Mouse (Mus musculus): Measurements from ENCODE around the gene Igsf23.
"Not testable (repeated sequence)": the region's sequence is repeated elsewhere in the genome, so short reads cannot be mapped to it uniquely, and the experiment has no call there.

The Igsf23 gene

GRCm38 (mm10) chr7:19950589-19950988, at the start of gene Igsf23:
Gene Igsf23, minus strand, starts transcription at chr7:19950756.
- no peak for DNase-seq

- DNase-seq: not testable (repeated sequence)
Observed at GRCm38 (mm10) chr7:19996721-19997120, 46.2 kb upstream of the Igsf23 start.

GRCm38 (mm10) chr7:19991165-19991564, 40.6 kb upstream of the Igsf23 start, which contains the start of gene Nlrp9b:
Gene Nlrp9b, plus strand, starts transcription at chr7:19991465.
- not testable (repeated sequence) for DNase-seq

- DNase-seq: no peak
Observed at GRCm38 (mm10) chr7:19971516-19971915, 21.0 kb upstream of the Igsf23 start.

GRCm38 (mm10) chr7:19970196-19970595, 19.6 kb upstream of the Igsf23 start:
- no peak for DNase-seq

GRCm38 (mm10) chr7:19969541-19970090, 19.1 kb upstream of the Igsf23 start:
- DNase-seq: no peak

- DNase-seq: no peak
Observed at GRCm38 (mm10) chr7:19969106-19969505, 18.6 kb upstream of the Igsf23 start.

GRCm38 (mm10) chr7:19964985-19965579, 14.5 kb upstream of the Igsf23 start, which contains the start of gene Ceacam20:
Gene Ceacam20, plus strand, starts transcription at chr7:19965412.
- DNase-seq: no peak

GRCm38 (mm10) chr7:19962423-19962822, 11.9 kb upstream of the Igsf23 start:
- no peak for DNase-seq

GRCm38 (mm10) chr7:19956341-19956781, 5.8 kb upstream of the Igsf23 start:
- DNase-seq: peak; percentile 80 to 89

GRCm38 (mm10) chr7:19955861-19956260, 5.3 kb upstream of the Igsf23 start:
- no peak for DNase-seq

- no peak for DNase-seq
Observed at GRCm38 (mm10) chr7:19953054-19953453, 2.5 kb upstream of the Igsf23 start.

GRCm38 (mm10) chr7:19952320-19952986, 1.9 kb upstream of the Igsf23 start:
- no peak for DNase-seq

GRCm38 (mm10) chr7:19949996-19950395, 560 bp downstream of the Igsf23 start:
- DNase-seq: no peak

- no peak for DNase-seq
Observed at GRCm38 (mm10) chr7:19948956-19949355, 1.6 kb downstream of the Igsf23 start.

GRCm38 (mm10) chr7:19945821-19946515, 4.6 kb downstream of the Igsf23 start:
- no peak for DNase-seq

- DNase-seq: no peak
Observed at GRCm38 (mm10) chr7:19945201-19945600, 5.4 kb downstream of the Igsf23 start.

- DNase-seq: no peak
Observed at GRCm38 (mm10) chr7:19944709-19945108, 5.8 kb downstream of the Igsf23 start.

GRCm38 (mm10) chr7:19940256-19940655, 10.3 kb downstream of the Igsf23 start:
- no peak for DNase-seq

- peak; percentile 18 to 24 for DNase-seq
Observed at GRCm38 (mm10) chr7:19939555-19940235, 10.9 kb downstream of the Igsf23 start.

GRCm38 (mm10) chr7:19937229-19937821, 13.2 kb downstream of the Igsf23 start:
- no peak for DNase-seq

- no peak for DNase-seq
Observed at GRCm38 (mm10) chr7:19935961-19936360, 14.6 kb downstream of the Igsf23 start.

Data from cerebellum, postnatal 36 days (tissue).